Mouse (Mus musculus) heart, adult 2 months (tissue): ENCODE measurements around the gene Mrpl30.

Experiments used
- CTCF ChIP-seq: fragments of 200-600 bp; IDR thresholded peaks from 2 replicates; pipeline ENCODE4 v1.8.1; 2022; ENCODE audit warnings: antibody characterized with exemption, mild to moderate bottlenecking, moderate library complexity
- EP300 ChIP-seq: fragments of 200-500 bp; IDR thresholded peaks from 2 replicates; pipeline ENCODE4 v1.6.1; 2011; ENCODE audit warnings: low read depth, low read length, control low read depth; ENCODE audit not compliant: insufficient read depth
- POLR2A ChIP-seq: fragments of 200-500 bp; IDR thresholded peaks from 2 replicates; pipeline ENCODE4 v1.6.1; 2011; ENCODE audit warnings: mild to moderate bottlenecking, low read depth, low read length, control low read depth; ENCODE audit not compliant: insufficient read depth

GRCm38 (mm10) chr1:37846878-37847277, 43.4 kb upstream of the Mrpl30 start:
- no peak for TF ChIP-seq CTCF
- no peak for TF ChIP-seq POLR2A
- no peak for TF ChIP-seq EP300
